Mouse (Mus musculus): ENCODE data around the gene Srek1ip1.

Srek1ip1 gene

DNA sequence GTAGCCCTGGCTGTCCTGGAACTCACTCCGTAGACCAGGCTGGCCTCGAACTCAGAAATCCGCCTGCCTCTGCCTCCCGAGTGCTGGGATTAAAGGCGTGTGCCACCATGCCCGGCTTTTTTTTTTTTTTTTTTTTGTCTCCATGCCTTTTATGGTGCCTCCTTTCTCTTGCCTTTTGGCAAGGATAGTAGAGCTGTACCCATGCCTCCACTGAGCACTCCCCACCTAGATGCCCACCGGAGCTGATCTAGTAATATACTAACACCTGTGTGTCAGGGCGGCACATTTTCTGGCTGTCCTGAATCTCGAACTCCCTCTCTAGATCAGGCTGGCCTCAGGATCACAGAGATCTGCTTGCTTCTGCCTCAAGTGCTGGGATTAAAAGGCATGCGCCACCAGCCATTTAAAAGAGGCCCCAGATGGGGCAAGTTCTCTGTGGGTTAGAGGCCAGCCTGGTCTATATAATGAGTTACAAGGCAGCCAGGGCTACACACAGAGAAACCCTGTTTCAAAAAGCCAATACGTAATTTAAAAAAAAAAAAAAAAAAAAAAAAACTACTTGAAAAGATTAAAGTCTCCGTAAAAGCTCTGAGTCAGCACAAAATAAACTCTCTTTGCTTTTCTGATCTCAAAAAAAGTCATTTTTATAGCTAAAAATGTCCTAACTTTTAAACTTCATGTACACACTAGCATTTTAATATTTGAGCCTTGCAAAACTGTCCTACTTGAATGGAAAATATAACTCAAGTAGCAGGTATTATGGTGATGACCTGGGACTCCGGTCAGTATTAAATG, 51.2 kb downstream of the Srek1ip1 start:
- no peak for DNase-seq

DNA sequence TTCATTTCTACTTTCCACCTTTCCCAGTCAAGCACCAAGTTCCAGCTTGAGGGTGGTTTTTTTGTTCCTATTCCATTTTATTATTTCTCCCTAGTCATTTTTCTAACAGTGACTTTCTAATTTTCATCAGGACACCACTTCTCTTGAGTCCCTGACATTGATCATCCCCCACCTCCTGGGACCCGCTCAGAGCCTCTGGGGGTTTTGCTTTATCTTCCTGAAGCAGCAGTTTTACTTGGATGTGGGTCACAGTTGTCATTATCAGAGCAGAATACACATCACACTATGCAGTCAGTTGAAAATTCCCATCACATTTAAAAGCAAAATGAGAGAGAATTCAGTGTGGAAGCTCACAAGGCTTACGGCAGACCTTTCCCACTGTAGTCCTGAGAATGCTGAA, 61.4 kb downstream of the Srek1ip1 start:
- no peak for DNase-seq

DNA sequence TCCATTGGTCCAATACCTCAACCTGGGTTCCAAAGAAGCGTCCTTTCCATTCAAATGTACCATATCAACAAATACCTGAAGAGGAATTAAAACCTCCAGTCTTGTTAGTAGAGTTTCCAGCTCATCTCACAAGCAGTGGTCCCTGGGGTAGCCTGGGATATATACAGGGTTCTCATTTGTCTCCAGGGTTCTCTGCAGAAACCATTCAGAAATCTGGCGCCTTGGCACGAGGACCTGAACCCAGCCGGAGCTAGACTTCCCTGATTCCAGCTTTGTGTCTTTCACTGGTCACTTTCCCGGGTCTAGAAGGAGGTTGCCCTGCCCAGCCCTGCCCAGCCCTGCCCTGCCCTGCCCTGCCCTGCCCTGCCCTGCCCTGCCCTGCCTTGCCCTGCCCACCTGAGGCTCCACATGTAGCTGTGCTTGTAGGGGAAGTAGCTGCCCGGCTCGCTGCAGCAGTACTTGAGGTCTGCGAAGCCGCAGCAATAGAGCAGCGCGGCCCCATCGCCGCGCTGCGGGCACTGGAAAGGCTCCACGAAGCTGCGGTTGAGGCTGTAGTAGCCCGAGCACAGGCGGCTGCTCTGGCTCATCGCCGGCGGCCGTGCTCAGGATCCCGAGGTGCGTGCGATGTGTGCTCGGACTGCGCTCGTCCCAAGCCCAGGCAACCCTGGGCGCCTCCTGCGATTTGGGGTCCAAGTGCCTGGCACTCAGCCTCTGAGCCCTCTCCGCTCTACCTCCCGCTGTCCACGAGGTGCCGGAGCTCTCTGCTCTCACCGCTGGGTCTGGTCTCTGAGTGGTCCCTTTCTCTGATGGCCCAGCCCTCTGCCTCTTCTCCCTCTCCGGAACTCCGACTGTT, 71.1 kb downstream of the Srek1ip1 start, which contains the start of gene Shisal2b:
Gene Shisal2b, minus strand, starts transcription at position 767 of the 853 bp plus-strand sequence.
- peak; percentile 27 for DNase-seq

DNA sequence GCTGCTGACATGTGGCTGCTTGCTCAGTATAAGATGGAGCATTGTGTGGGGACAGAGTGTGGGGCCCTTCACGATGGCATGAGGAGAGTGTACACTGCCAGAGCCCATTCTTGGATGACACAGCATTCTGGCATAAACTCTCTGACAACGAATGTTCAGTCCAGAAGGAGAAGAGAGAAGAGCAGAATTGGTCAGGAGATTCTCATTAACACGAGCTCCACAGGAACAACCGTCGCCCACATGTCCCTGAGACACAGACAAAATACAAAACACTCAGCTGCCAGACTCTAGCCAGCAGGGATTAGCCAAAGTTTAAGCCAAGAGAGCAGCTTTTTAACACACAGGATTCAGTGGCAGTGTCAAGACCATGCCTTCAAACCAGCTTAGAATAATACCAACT, 74.4 kb downstream of the Srek1ip1 start:
- DNase-seq, result no peak

DNA sequence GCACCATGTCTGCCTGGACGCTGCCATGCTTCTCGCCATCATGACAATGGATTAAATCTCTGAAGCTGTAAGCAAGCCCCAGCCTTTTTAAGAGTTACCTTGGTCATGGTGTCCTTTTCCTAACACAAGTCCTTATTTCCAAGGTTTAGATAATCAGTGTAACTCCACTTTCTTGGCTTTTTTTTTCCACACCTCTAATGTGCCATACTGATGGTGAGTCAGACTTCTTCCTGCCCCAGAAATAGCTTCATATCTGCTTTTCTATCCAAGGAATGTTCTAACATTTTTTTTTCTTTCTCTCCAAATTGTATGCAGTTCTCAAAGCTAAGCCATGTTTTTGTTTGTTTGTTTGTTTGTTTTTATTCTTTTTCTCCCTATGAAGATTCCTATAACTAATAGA, 77.6 kb downstream of the Srek1ip1 start:
- no peak for DNase-seq

DNA sequence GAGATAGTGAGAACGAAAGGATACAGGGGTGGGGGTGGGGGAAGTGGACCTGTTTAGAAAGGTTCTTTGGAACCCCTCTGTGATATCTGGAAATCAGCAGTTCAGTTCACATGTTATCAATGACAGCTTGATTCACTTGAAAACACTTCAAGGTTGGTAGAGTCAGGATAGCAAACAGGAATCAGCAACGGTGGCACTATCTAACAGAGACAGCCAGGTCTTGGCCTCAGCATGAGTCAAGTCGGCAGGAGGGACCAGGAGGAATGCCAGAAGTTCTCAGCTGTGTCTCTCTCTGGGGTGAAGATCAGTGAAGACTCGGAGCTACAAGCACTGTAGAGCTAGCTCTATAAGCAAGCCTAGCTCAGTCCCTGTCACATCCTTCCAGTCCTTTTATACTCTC, 86.2 kb downstream of the Srek1ip1 start:
- DNase-seq, result no peak

DNA sequence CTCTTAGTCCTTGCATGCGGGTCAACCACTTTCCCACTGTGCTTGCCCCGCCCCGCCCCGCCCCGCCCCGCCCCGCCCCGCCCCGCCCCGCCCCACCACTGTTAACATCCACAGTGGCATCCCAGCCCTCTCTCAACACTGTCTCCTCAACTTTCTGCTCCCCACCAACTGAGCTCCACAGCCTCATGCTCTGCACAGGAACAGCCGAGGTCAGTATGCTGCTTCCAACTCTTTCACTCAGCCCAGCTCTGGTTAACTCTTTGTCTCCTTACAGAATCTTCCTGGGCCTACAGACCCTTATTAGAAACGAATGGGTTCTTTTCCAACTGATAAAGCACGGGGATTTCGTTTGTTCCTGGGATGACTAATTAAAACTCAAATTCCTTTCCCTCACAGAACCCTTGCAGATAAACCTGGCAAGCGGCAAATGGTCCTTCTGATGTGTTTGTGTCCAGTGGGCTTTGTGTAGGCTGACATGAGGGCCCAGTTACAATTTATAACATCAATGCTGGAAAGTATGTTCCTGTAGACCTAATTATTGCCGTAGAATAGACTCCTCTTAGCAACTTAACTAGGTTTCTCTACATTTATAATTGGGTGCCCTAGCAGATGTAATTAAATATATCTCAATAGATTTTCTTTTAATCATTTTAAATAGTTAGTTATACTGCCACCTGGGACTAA, 91.4 kb downstream of the Srek1ip1 start:
- DNase-seq, result no peak

DNA sequence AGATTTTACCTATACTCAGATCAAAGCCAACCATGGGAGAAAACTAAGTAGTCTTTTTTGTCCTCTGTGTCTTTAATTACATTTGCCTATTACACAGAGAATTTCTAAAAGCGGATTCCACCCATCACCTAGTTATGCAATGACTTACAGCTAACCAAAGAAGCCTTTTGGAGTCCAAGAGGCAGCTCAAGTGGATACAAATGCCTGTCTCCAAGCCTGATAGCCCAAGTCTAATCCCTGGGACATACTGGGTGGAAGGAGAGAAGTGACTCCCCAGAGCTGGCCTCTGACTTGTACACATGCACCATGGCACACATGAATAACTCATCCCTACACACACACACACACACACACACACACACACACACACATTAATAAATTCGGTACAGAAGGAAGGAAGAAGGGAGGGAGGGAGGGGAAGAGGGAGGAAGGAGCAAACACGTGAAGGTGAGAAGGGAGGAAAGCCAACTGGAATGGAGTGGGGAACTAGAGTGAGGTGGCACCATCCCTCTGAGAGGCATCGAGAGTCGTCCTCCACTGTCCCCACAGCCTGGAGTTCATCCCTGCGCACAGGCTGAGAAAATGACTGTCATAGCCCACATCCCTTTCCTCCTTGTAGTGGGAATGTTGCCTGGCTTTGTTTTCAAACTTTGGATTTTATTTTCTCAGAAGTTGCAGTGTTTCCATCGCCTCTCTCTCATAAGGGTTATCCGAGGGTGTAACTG, 94.2 kb downstream of the Srek1ip1 start:
- DNase-seq, result no peak
